Mouse (Mus musculus) liver (tissue): ENCODE data around the gene Cbfa2t3.

Experiments
- DNase-seq: peaks from one replicate; pipeline ENCODE4 v3.0.0-alpha.2; 2020; ENCODE audit warnings: mixed read lengths

Gene Cbfa2t3

DNA sequence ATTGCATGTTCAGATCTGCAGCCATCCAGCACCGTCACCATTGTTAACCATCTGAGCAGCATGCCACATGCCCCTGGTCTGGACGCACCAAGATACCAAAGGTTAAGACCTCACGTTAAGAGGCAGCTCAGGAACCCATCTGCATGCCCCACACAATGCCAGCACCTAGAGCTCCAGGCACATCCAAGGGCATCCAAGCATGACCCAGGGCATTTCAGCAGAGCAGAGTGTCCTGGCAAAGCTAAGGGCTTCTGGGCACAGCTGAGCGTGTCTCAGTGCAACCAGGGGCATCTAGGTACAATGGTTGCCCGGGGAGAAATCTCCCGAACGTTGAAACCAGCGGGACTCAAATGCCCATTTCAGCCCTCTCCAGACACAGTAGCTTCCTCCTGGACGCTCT is 98.2 kb downstream of the Cbfa2t3 start:
- no peak for DNase-seq

DNA sequence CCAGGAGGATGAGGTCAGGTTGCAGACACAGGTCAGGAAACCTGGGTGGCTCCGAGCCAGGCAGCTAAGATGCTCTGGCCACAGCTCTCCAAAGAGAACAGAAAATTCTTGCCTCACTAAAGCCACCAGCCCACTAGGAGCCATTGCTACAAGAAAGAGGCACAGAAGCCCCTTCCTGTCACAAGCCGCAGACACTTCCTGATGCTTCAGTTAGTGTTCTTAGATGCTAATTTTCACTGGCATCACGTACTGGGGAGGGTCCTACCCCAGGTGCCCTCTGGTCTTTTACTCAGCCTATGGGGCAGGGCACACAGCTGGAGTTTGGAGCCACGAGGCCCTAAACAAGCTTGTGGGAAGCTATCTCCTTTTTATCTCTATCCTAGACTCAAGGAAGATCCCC is 102.9 kb downstream of the Cbfa2t3 start:
- DNase-seq = no peak

DNA sequence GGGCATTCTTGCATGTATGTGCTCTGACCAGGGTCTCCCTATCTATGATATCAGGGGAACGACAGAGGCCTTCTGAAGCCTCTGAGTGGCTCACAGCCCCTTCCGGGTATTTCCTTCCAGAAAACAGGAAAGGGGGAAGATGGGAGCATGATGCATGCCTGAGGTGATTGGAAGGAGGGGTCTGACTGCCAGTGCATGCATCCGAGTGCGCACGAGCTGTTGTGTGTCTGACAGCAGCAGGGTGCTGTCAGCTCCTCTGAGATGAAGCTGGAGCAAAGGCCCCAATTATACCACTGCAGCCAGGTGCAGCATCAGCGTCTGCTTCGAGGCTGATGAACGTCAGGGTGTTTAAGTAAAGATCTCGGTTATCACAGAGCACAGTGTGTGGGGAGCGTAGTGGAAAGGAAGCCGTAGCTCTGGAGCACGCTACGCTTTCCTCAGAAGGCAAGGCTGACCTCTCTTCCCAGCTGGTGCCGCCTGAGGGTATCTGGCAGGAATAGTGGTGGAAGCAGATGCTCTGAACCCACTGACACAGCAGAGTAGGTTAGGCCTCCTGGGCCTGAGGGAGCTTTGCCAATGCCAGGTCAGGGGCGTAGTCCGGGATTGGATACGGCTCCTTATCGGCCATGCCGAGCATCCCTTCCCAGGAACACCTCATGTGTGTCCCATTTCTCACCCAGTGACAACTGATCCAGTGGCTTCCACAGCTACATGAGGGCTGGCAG is 105.0 kb downstream of the Cbfa2t3 start:
- DNase-seq = no peak

DNA sequence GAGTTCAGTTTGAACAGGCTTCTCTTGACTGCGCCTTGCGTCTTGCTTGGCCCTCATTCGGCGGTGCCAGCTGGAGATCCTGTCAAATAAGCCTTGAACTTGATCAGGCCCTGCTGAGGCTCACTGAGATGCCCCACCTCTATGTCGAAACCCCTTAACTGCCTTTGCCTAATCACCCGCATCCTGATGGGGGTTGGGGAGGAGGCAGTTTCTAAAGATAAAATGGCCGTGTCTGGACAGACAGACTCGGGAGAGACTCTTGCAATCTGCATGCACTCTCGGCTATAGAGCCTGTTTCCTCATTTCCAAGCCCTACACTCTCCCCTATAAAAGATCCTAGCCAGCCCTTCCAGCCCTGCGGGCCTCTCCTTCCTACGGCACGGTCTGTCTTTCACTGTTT is 105.7 kb downstream of the Cbfa2t3 start:
- no peak for DNase-seq

DNA sequence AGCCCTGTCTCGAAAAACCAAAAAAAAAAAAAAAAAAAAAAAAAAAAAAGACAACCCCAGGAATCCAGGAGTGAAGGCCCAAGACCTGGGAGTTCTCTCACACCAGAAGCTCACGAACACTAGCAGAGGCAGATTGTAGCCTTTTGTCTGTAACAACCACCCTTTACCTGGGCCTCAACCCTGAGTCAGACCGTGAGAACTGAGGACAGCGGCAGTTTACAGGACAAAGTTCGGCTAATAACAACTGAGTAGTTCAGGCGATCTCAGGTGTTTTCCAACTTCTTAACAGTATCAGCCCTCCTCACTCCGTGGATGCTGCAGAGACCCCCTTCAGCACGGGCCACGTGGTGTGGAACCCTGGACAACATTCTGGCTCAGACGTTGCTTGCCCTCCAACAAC is 112.2 kb downstream of the Cbfa2t3 start:
- DNase-seq = no peak

DNA sequence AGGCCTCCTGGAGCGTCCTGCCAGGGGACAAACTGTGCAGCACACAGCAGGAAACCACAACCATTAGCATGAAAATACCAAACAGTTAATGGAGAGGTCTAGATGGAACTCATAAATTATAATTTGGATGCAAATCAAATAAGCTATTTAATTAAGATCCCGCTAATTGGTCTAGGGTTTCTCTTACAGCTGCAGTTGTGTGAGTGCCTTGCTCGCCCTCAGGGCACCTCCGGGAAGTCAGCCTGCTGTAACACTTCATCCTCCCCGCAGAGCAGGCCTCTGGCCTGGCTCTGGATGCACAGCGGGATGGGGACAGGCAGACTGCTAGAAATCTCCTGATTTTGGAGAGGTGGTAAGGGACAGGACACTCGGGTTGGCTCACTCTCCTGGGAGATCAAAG is 112.7 kb downstream of the Cbfa2t3 start:
- no peak for DNase-seq

DNA sequence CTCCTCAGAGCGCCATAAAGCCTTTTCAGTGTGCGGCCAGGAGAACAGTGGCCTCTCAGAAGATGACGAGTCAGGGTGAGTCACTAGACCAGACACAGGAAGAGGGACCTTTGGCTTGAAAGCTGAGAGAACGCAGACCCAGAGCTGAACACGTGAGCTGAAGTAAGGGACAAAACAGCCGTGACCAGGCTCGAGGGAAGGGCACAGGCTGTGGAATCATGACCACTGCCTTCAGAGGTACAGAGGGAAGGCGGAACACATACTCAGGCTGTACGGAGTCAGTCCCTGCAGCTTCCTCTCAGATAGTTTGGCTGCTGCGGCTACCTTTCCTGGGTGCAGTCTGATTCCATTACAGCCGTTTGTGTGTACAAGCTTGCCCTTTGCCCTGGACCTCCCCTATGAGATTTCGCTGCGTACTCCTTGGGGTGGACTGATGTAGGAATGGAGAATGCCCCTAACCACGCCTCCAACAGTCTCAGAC is 113.5 kb downstream of the Cbfa2t3 start:
- no peak for DNase-seq

DNA sequence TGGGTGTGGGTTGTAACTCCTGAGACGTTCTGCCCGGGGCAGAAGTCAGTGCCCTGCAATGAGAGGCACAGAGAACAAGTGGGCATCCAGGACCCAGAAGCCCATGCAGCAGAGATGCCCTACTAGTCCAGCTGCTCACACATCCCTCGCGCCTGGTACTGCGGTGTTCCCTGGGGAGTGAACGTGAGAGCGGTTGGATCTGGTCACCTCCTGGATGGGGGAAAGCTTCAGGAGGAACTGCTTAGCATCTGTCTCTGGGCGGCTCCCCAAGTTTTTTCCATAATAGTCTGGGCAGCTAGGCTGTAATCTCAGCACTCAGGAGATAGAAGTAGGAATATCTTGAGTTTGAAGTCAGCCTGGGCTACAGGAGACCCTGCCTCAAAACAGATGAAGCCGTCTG is 113.9 kb downstream of the Cbfa2t3 start:
- no peak for DNase-seq

DNA sequence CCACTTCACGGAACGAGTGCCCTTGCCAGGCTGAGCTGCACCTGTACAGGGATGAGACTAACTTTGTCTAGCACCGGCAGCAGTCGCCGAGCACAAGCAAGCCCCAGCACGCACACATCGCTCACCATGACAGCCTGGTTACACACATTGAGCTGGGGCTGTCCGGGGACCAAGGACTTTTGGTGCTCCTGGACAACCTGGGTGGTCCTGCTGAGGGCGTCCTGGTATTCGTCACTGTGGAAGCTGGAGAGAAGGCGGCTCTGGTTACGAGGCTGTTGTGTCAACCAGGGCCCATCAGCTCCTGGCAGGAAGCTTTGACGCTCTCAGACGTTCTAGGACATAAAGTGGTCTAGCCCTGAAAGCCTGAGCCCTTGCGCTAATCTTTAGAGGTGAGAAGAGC is 118.0 kb downstream of the Cbfa2t3 start:
- DNase-seq = no peak

DNA sequence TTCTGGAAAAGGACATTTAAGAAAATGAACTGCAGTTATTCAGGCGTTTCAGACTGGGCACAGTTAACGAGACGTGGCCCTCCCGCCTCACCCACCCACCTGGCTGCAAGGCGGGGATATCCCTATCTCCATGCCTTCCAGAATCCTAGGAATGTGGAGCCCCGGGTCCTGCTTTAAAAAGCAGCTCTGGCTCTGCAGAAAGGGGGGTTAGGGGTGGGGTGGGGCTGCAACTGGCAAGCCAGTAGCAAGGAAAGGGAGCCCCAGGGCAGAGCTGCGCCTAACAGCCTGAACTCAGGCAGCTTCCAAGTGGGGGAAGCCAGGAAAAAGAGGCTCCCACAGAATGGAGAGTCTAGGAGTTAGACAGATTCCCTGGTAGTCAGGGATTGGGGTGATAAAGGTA is 119.7 kb downstream of the Cbfa2t3 start:
- no peak for DNase-seq

DNA sequence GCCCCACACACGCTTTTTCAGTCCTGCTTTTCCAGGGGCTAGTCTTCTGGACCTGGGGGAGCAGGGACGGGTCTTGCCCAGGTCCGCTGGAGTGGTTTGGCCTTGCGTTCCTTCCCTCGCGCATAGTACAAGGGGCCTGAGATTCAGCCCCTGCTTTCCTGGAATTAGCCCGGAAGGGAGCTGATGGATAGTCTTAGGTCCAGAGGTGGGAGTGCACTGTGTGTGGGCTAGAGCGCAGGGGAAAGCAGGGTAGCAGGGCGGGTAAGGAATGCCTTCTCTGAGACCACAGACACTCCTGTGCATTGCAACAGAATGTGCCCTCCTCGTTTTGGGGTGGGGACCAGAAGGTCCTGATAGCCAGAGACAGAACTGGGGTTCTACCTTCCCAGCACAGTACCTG is 121.8 kb downstream of the Cbfa2t3 start:
- DNase-seq = no peak

DNA sequence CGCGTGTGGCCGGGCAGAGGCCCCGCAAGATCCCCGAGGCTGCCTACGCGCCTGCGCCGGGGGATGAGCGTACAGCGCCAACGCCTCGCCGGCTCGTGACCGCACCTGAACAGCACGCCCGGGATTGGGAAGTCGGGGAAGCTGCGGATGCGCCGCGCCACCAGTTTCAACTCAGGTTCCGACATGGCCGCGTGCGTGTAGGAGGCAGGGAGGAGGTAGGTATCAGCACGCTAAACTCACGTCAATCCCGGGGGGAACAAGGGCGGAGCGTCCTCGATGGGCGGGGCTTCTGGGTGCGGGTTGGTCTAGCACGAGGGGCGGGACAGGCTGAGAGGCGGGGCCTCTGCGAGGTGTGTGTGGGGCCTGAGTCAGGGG is 122.3 kb downstream of the Cbfa2t3 start, which contains the start of gene Aprt:
Gene Aprt, minus strand, starts transcription at position 262 of the 375 bp plus-strand sequence.
- DNase-seq = peak; percentile 98

DNA sequence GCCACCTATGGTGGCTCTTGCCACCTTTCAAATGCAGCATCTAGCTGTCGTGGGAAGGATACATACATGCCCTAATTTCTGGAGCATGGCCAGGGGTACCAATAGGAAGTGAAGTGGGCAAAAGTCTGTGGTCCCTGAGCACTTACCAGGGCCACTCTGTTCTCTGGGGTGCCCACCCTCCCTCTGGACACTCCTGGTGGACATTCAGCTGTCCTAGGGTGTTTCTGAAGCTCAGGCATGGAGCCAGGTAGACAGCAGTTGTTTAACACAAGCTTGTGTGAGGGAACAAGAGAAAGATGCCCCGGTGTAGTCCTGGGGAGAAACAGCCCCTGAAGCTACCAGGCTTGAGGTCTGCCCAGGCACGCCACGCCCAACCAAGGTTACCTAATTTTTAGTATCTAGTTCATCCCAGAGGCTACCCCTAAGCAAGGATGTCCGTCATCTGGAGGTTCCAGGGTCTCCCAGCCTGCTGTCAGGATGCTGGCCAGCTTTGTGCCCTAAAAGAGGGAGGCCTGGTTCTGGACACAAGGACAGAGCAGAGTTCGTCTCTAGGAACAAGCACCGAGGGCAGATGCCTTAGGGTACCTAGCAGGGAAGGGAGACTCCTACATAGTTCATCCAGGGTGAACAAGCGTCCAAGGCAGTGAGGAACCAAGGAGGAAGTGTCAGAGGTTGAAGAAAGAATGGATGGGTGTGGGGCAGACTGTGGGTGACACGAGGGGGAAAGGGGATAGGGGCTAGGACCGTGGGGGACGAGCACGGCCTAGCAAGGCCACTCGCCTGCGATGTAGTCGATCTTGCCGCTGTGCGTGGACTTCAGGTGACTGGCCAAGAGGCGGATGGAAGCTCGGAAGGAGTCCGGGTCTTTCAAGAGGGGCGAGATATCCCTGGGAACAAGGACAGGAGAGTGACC is 122.9 kb downstream of the Cbfa2t3 start:
- no peak for DNase-seq

DNA sequence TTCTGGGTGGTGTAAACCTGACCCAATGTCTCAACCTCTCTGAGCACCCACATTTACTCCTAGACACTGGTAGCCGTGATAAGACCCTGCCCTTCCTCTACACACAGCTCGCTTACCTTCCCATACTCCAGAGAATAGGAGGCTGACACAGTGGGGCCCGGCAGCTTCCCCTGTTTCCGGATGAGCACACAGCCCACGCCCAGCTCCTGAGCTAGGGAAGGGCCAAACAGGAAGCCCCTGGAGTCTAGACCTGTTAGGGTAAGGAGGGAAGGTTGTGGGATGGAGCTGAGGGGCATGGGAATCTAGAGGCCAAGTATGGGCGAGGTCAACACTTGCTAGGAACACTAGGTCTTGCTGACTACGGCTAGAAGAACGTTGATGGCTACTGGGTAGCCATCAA is 123.6 kb downstream of the Cbfa2t3 start:
- DNase-seq = no peak
